Mouse (Mus musculus) kidney, postnatal 0 days (tissue): ENCODE data around the gene Sidt2. TPM values are rescaled to one million over a fixed set of nuclear protein-coding genes. Genes with fewer than 3 reads are reported as not detected.

ENCODE experiments used
- ATAC-seq: fragments of 200-750 bp; cut with Nextera tagmentation; replicated peaks from 2 replicates; pipeline ENCODE4 v1.8.0; 2017; ENCODE audit warnings: low read depth, moderate number of reproducible peaks, moderate TSS enrichment, moderate library complexity; ENCODE audit not compliant: low FRiP score
- DNase-seq: peaks from one replicate; pipeline ENCODE4 v3.0.0-alpha.2; 2016; ENCODE audit warnings: low spot score
- H3K27ac ChIP-seq: fragments of 300-500 bp; sonication (generic); 2 replicates; pipeline ENCODE4 v1.5.1; 2014; ENCODE audit warnings: mild to moderate bottlenecking
- H3K27me3 ChIP-seq: fragments of 300-500 bp; sonication (generic); 2 replicates; pipeline ENCODE4 v1.6.1; 2014; ENCODE audit warnings: low read length, mixed read lengths; ENCODE audit not compliant: insufficient read depth
- H3K36me3 ChIP-seq: fragments of 300-500 bp; sonication (generic); 2 replicates; pipeline ENCODE4 v1.6.1; 2014; ENCODE audit warnings: low read length, mixed read lengths; ENCODE audit not compliant: insufficient read depth
- H3K4me1 ChIP-seq: fragments of 300-500 bp; sonication (generic); replicated peaks from 2 replicates; pipeline ENCODE4 v1.6.1; 2014; ENCODE audit warnings: antibody characterized with exemption, low read length, mixed read lengths; ENCODE audit not compliant: insufficient read depth
- H3K4me2 ChIP-seq: fragments of 300-500 bp; sonication (generic); 2 replicates; pipeline ENCODE4 v1.6.1; 2014; ENCODE audit warnings: mild to moderate bottlenecking, low read length, moderate library complexity, mixed read lengths
- H3K4me3 ChIP-seq: fragments of 300-500 bp; sonication (generic); replicated peaks from 2 replicates; pipeline ENCODE4 v1.5.1; 2014; ENCODE audit warnings: low read depth, low read length
- H3K9ac ChIP-seq: fragments of 300-500 bp; sonication (generic); 2 replicates; pipeline ENCODE4 v1.6.1; 2014; ENCODE audit warnings: low read depth, low read length
- H3K9me3 ChIP-seq: fragments of 300-500 bp; sonication (generic); replicated peaks from 2 replicates; pipeline ENCODE4 v1.6.1; 2016; ENCODE audit warnings: low read length, inconsistent platforms, mixed read lengths
- CTCF ChIP-seq: IDR thresholded peaks from 2 replicates; pipeline ENCODE4 v1.5.1; 2016; ENCODE audit warnings: antibody characterized with exemption, low read depth, mild to moderate bottlenecking, moderate library complexity
- WGBS: fragments of 180-500 bp; shearing (Covaris S2); extraction: QIAGEN DNeasy Blood & Tissue Kit; methylation state at CpG from one replicate; pipeline ENCODE4 v1.1.7; 2014; 5-methylcytosine and 5-hydroxymethylcytosine counted together
- polyA plus RNA-seq: library from polyadenylated mRNA; unstranded; fragments of >200 nt; fragmentation: Nextera tagmentation; extraction: Ambion mirVana; gene quantifications from 2 replicates; pipeline ENCODE4 v1.2.1, GENCODE M21; 2015

Sidt2 gene
- polyA plus RNA-seq, 1 experiment from 2014 or later, result 53.5 TPM

- peaks cover 26% of the 10 kb centered on the region for H3K36me3 ChIP-seq
- 0 out of 2 replicates have a peak, but pooled peaks cover 7% of the 10 kb centered on the region for H3K4me1 ChIP-seq
- H3K27me3 ChIP-seq, result no peaks in the 10 kb centered on the region
- no peak overlapping the region for H3K27ac ChIP-seq
- no peak for TF ChIP-seq CTCF
- H3K4me2 ChIP-seq, result no peak overlapping the region
- ATAC-seq, result no peak
- no peak overlapping the region for H3K9ac ChIP-seq
- 77% methylated on average over 7 of the region's 7 CpGs for WGBS
- no peaks in the 10 kb centered on the region for H3K9me3 ChIP-seq
- H3K4me3 ChIP-seq, result no peak overlapping the region
- DNase-seq, result no peak
These were observed 4.6 kb upstream of the Sidt2 start for GRCm38 (mm10) chr9:45959661-45960060.

- H3K4me3 ChIP-seq, result no peak overlapping the region
- no peak for ATAC-seq
- WGBS, result 54% methylated on average over 4 of the region's 4 CpGs
- no peaks in the 10 kb centered on the region for H3K9me3 ChIP-seq
- H3K4me2 ChIP-seq, result no peak overlapping the region
- no peak for DNase-seq
- H3K9ac ChIP-seq, result no peak overlapping the region
- TF ChIP-seq CTCF, result no peak
- H3K27ac ChIP-seq, result 0 out of 2 replicates have a peak overlapping the region, but pooled peaks have one; percentile 10
- peaks cover 18% of the 10 kb centered on the region for H3K36me3 ChIP-seq
- peaks cover 11% of the 10 kb centered on the region for H3K4me1 ChIP-seq
- H3K27me3 ChIP-seq, result no peaks in the 10 kb centered on the region
These were observed 3.8 kb upstream of the Sidt2 start for GRCm38 (mm10) chr9:45958851-45959250.

GRCm38 (mm10) chr9:45958023-45958670 lies 3.1 kb upstream of the Sidt2 start:
- H3K36me3 ChIP-seq, result peaks cover 11% of the 10 kb centered on the region
- no peak overlapping the region for H3K9ac ChIP-seq
- DNase-seq (no peak), ATAC-seq (no peak)
- peaks cover 18% of the 10 kb centered on the region for H3K4me1 ChIP-seq
- H3K4me2 ChIP-seq, result no peak overlapping the region
- 52% methylated on average over 7 of the region's 7 CpGs for WGBS
- no peak for TF ChIP-seq CTCF
- no peaks in the 10 kb centered on the region for H3K27me3 ChIP-seq
- no peak overlapping the region for H3K27ac ChIP-seq
- no peak overlapping the region for H3K4me3 ChIP-seq
- H3K9me3 ChIP-seq, result no peaks in the 10 kb centered on the region

GRCm38 (mm10) chr9:45954294-45955106 lies 558 bp downstream of the Sidt2 start:
- ATAC-seq (peak; percentile 72), DNase-seq (peak; percentile 56)
- under 1% methylated on average over 62 of the region's 63 CpGs for WGBS
- peak overlapping the region; percentile 85 for H3K4me2 ChIP-seq
- H3K9me3 ChIP-seq, result no peaks in the 10 kb centered on the region
- peak overlapping the region; percentile 95 for H3K27ac ChIP-seq
- TF ChIP-seq CTCF, result no peak
- H3K27me3 ChIP-seq, result no peaks in the 10 kb centered on the region
- peaks cover 23% of the 10 kb centered on the region; the same call in 1 of the 2 replicates for H3K36me3 ChIP-seq
- H3K9ac ChIP-seq, result peak overlapping the region; percentile 98
- H3K4me3 ChIP-seq, result peak overlapping the region; percentile 95
- H3K4me1 ChIP-seq, result peaks cover 22% of the 10 kb centered on the region

- TF ChIP-seq CTCF, result no peak
- 38% methylated on average over 13 of the region's 13 CpGs for WGBS
- peak overlapping the region; percentile 85 for H3K4me2 ChIP-seq
- peak overlapping the region; percentile 98 for H3K9ac ChIP-seq
- no peaks in the 10 kb centered on the region for H3K9me3 ChIP-seq
- no peaks in the 10 kb centered on the region for H3K27me3 ChIP-seq
- H3K4me1 ChIP-seq, result peaks cover 22% of the 10 kb centered on the region
- peak overlapping the region; percentile 95 for H3K27ac ChIP-seq
- ATAC-seq, result no peak
- H3K4me3 ChIP-seq, result peak overlapping the region; percentile 95
- peak; percentile 39 for DNase-seq
- H3K36me3 ChIP-seq, result peaks cover 26% of the 10 kb centered on the region; the same call in 1 of the 2 replicates
These were observed 1.4 kb downstream of the Sidt2 start for GRCm38 (mm10) chr9:45953511-45954293.

- H3K4me2 ChIP-seq, result peak overlapping the region; percentile 85
These were observed 2.2 kb downstream of the Sidt2 start for GRCm38 (mm10) chr9:45952890-45953289.

More at GRCm38 (mm10) chr9:45952890-45953289, 2.2 kb downstream of the Sidt2 start:
- peaks cover 22% of the 10 kb centered on the region for H3K4me1 ChIP-seq
- no peak overlapping the region for H3K4me3 ChIP-seq
- no peaks in the 10 kb centered on the region for H3K27me3 ChIP-seq
- TF ChIP-seq CTCF, result no peak
- WGBS, result 78% methylated on average over 7 of the region's 7 CpGs
- no peak overlapping the region for H3K27ac ChIP-seq
- H3K9me3 ChIP-seq, result no peaks in the 10 kb centered on the region
- H3K9ac ChIP-seq, result peak overlapping the region; percentile 98
- DNase-seq (no peak), ATAC-seq (no peak)
- H3K36me3 ChIP-seq, result peaks cover 33% of the 10 kb centered on the region
